Mouse (Mus musculus) myocyte (in vitro differentiated cells): ENCODE measurements around the gene Rbfox1. TPM values are rescaled to one million over a fixed set of nuclear protein-coding genes. Genes with fewer than 3 reads are reported as not detected.

Source experiments
- H3K27me3 ChIP-seq: one replicate; pipeline ENCODE4 v1.6.1; 2011; ENCODE audit not compliant: control insufficient read depth, insufficient read depth, insufficient read length
- H3K36me3 ChIP-seq: one replicate; pipeline ENCODE4 v1.6.1; 2011; ENCODE audit not compliant: control insufficient read depth, insufficient read depth
- H3K4me2 ChIP-seq: one replicate; pipeline ENCODE4 v1.6.1; 2011; ENCODE audit warnings: low read depth, control low read depth
- H3K4me3 ChIP-seq: one replicate; pipeline ENCODE4 v1.5.1; 2011; ENCODE audit warnings: mild to moderate bottlenecking, control low read depth, moderate library complexity
- H3K79me2 ChIP-seq: one replicate; pipeline ENCODE4 v1.6.1; 2011; ENCODE audit not compliant: control insufficient read depth, insufficient read depth
- H3ac ChIP-seq: one replicate; pipeline ENCODE4 v1.6.1; 2011; ENCODE audit not compliant: control insufficient read depth, insufficient read length
- CEBPB ChIP-seq: IDR thresholded peaks from 2 replicates; pipeline ENCODE4 v1.6.1; 2011; ENCODE audit warnings: mild to moderate bottlenecking, moderate library complexity; ENCODE audit not compliant: poor library complexity, insufficient read depth, severe bottlenecking
- E2F4 ChIP-seq: IDR thresholded peaks from one replicate; pipeline ENCODE4 v1.6.1; 2011; ENCODE audit warnings: mild to moderate bottlenecking, control low read depth, moderate library complexity; ENCODE audit not compliant: insufficient read depth
- MAX ChIP-seq: IDR thresholded peaks from one replicate; pipeline ENCODE4 v1.6.1; 2011; ENCODE audit warnings: low read depth, mild to moderate bottlenecking, control low read depth
- MYOD1 ChIP-seq, 3 experiments: IDR thresholded peaks; one replicate each; pipeline ENCODE4 v1.6.1; 2011; ENCODE audit warnings: control low read depth in 2 of 3, low read depth in 2 of 3, mild to moderate bottlenecking in 2 of 3, moderate library complexity in 1 of 3; ENCODE audit not compliant: insufficient read length in 2 of 3, control insufficient read depth in 1 of 3
- MYOG ChIP-seq, 3 experiments: IDR thresholded peaks; one replicate each; pipeline ENCODE4 v1.6.1; 2011; ENCODE audit warnings: control low read depth in 2 of 3, low read depth in 2 of 3, mild to moderate bottlenecking in 2 of 3; ENCODE audit not compliant: insufficient read length in 2 of 3, control insufficient read depth in 1 of 3, insufficient read depth in 1 of 3
- POLR2A ChIP-seq: IDR thresholded peaks from one replicate; pipeline ENCODE4 v1.6.1; 2011; ENCODE audit warnings: low read depth, mild to moderate bottlenecking, control low read depth, moderate library complexity; ENCODE audit not compliant: insufficient read length
- POLR2AphosphoS2 ChIP-seq: IDR thresholded peaks from one replicate; pipeline ENCODE4 v1.6.1; 2011; ENCODE audit warnings: low read depth, control low read depth; ENCODE audit not compliant: insufficient read length
- REST ChIP-seq: IDR thresholded peaks from one replicate; pipeline ENCODE4 v1.6.1; 2011; ENCODE audit warnings: mild to moderate bottlenecking, control low read depth, moderate library complexity; ENCODE audit not compliant: insufficient read depth, insufficient read length
- SRF ChIP-seq: IDR thresholded peaks from one replicate; pipeline ENCODE4 v1.6.1; 2011; ENCODE audit warnings: low read depth; ENCODE audit not compliant: control insufficient read depth, insufficient read length
- TCF12 ChIP-seq: IDR thresholded peaks from one replicate; pipeline ENCODE4 v1.6.1; 2011; ENCODE audit warnings: mild to moderate bottlenecking, control low read depth; ENCODE audit not compliant: poor library complexity, insufficient read depth, severe bottlenecking
- TCF3 ChIP-seq: IDR thresholded peaks from one replicate; pipeline ENCODE4 v1.6.1; 2011; ENCODE audit warnings: low read depth, control low read depth; ENCODE audit not compliant: insufficient read length
- USF1 ChIP-seq: IDR thresholded peaks from one replicate; pipeline ENCODE4 v1.6.1; 2011; ENCODE audit warnings: low read depth, mild to moderate bottlenecking, control low read depth, moderate library complexity
- polyA plus RNA-seq: library from polyadenylated mRNA; unstranded; fragments of >200 nt; fragmentation: generic; extraction: Trizol; gene quantifications from one replicate; pipeline ENCODE4 v1.2.1, GENCODE M21; 2012; ENCODE audit warnings: missing spikeins

Gene Rbfox1
- polyA plus RNA-seq, 1 experiment = 8.3 TPM

- Histone ChIP-seq H3K4me2 (no peak overlapping the region), H3K36me3 (no peaks in the 10 kb centered on the region), H3ac (no peak overlapping the region), H3K4me3 (no peak overlapping the region), H3K79me2 (no peaks in the 10 kb centered on the region), H3K27me3 (no peaks in the 10 kb centered on the region)
- TF ChIP-seq MYOD1 (IDR thresholded peaks at IDR 0.05; ENCODE audit: control insufficient read depth in 1 of 3, insufficient read length in 2 of 3, low read depth in 2 of 3) (no peak), POLR2AphosphoS2 (no peak), REST (no peak), TCF12 (no peak), E2F4 (no peak), USF1 (no peak), MAX (no peak), MYOG (IDR thresholded peaks at IDR 0.05; ENCODE audit: control insufficient read depth in 1 of 3, insufficient read depth in 1 of 3, insufficient read length in 2 of 3, low read depth in 2 of 3) (no peak), SRF (no peak), CEBPB (no peak), TCF3 (no peak), POLR2A (no peak)
Measured at GRCm38 (mm10) chr16:6048601-6049000, 163.4 kb downstream of the Rbfox1 start.

- Histone ChIP-seq H3ac (no peak overlapping the region), H3K36me3 (no peaks in the 10 kb centered on the region), H3K4me3 (no peak overlapping the region), H3K79me2 (no peaks in the 10 kb centered on the region), H3K27me3 (no peaks in the 10 kb centered on the region), H3K4me2 (no peak overlapping the region)
- no peak for TF ChIP-seq TCF12
- TF ChIP-seq CEBPB = no peak
- TF ChIP-seq MYOD1 (IDR thresholded peaks at IDR 0.05; ENCODE audit: control insufficient read depth in 1 of 3, insufficient read length in 2 of 3, low read depth in 2 of 3) = no peak
- no peak for TF ChIP-seq MYOG (IDR thresholded peaks at IDR 0.05; ENCODE audit: control insufficient read depth in 1 of 3, insufficient read depth in 1 of 3, insufficient read length in 2 of 3, low read depth in 2 of 3)
- no peak for TF ChIP-seq SRF
- no peak for TF ChIP-seq REST
- no peak for TF ChIP-seq USF1
- no peak for TF ChIP-seq POLR2AphosphoS2
- no peak for TF ChIP-seq MAX
Measured at GRCm38 (mm10) chr16:6062495-6062894, 177.3 kb downstream of the Rbfox1 start.

- H3ac ChIP-seq = no peak overlapping the region
- H3K36me3 ChIP-seq = no peaks in the 10 kb centered on the region
- H3K79me2 ChIP-seq = no peaks in the 10 kb centered on the region
- H3K4me2 ChIP-seq = no peak overlapping the region
- H3K4me3 ChIP-seq = no peak overlapping the region
- H3K27me3 ChIP-seq = no peaks in the 10 kb centered on the region
- TF ChIP-seq POLR2AphosphoS2 (no peak), SRF (no peak), TCF3 (no peak), E2F4 (no peak), POLR2A (no peak), MYOG (IDR thresholded peaks at IDR 0.05; ENCODE audit: control insufficient read depth in 1 of 3, insufficient read depth in 1 of 3, insufficient read length in 2 of 3, low read depth in 2 of 3) (no peak), USF1 (no peak), CEBPB (no peak), REST (no peak), MAX (no peak), MYOD1 (IDR thresholded peaks at IDR 0.05; ENCODE audit: control insufficient read depth in 1 of 3, insufficient read length in 2 of 3, low read depth in 2 of 3) (no peak)
Measured at GRCm38 (mm10) chr16:6065481-6065880, 180.3 kb downstream of the Rbfox1 start.

DNA sequence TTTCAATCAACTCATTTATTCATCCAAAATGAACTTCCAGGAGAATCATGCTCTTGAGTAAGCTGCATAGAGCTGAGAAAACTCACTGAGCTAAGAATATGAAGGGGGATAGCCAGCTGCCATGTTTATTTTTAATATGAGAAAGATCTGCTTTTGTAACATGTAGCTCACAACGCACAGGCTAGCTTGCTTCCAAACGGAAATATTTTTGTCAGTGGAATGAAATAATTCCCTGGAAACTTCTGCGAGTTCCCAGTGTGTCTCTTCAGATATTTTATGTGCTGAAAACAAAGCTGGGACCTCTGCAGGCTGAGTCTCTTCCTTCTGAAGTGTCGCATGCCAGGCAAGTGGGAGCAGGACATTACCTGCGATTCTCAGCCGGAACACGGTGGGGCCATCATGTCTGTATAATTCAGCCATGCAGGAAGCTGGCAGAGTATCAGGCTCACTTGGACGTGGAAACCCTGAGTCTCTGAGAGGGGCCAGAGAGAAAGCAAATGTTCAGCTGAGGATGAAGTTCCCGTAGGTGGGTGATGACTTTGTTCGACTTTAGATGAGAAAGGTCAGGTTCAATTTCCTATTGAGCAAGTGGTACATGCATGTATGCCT is 190.4 kb downstream of the Rbfox1 start:
- Histone ChIP-seq H3ac (no peak overlapping the region), H3K4me3 (no peak overlapping the region), H3K36me3 (no peaks in the 10 kb centered on the region), H3K27me3 (no peaks in the 10 kb centered on the region), H3K4me2 (no peak overlapping the region), H3K79me2 (no peaks in the 10 kb centered on the region)
- TF ChIP-seq MAX = no peak
- no peak for TF ChIP-seq CEBPB
- TF ChIP-seq POLR2AphosphoS2 = no peak
- TF ChIP-seq SRF = no peak
- no peak for TF ChIP-seq TCF3
- TF ChIP-seq REST = no peak
- TF ChIP-seq MYOD1 (IDR thresholded peaks at IDR 0.05; ENCODE audit: control insufficient read depth in 1 of 3, insufficient read length in 2 of 3, low read depth in 2 of 3) = no peak
- no peak for TF ChIP-seq E2F4

- H3K79me2 ChIP-seq = no peaks in the 10 kb centered on the region
- H3K36me3 ChIP-seq = no peaks in the 10 kb centered on the region
Measured at GRCm38 (mm10) chr16:6079017-6079416, 193.9 kb downstream of the Rbfox1 start.

More at GRCm38 (mm10) chr16:6079017-6079416, 193.9 kb downstream of the Rbfox1 start:
- Histone ChIP-seq H3K4me2 (no peak overlapping the region), H3K4me3 (no peak overlapping the region), H3ac (no peak overlapping the region), H3K27me3 (no peaks in the 10 kb centered on the region)
- TF ChIP-seq POLR2AphosphoS2 (no peak), TCF3 (no peak), MAX (no peak), POLR2A (no peak), USF1 (no peak), REST (no peak), MYOD1 (IDR thresholded peaks at IDR 0.05; ENCODE audit: control insufficient read depth in 1 of 3, insufficient read length in 2 of 3, low read depth in 2 of 3) (no peak), TCF12 (no peak), CEBPB (no peak), SRF (no peak), MYOG (IDR thresholded peaks at IDR 0.05; ENCODE audit: control insufficient read depth in 1 of 3, insufficient read depth in 1 of 3, insufficient read length in 2 of 3, low read depth in 2 of 3) (no peak), E2F4 (no peak)
